Mouse (Mus musculus): ENCODE results near the gene Slc22a18. TPM values are rescaled to one million over a fixed set of nuclear protein-coding genes. Genes with fewer than 3 reads are reported as not detected.

Gene Slc22a18
- total and polyA plus RNA-seq, 3 experiments = 5.8 to 19.8 TPM; not detected in 1

GRCm38 (mm10) chr7:143437894-143438581 lies 35.5 kb upstream of the Slc22a18 start:
- DNase-seq (ENCODE audit: low read depth, low spot score) = no peak
- no peak overlapping the region for H3K9ac ChIP-seq (ENCODE audit: control insufficient read depth, low read depth, low read length, poor library complexity, severe bottlenecking)
- H3K27me3 ChIP-seq (ENCODE audit: control insufficient read depth in 1 of 2, insufficient read depth in 2 of 2, low read length in 2 of 2) = no peaks in the 10 kb centered on the region; a peak in 2 of 4 replicates
- no peak overlapping the region for H3K4me3 ChIP-seq (ENCODE audit: control insufficient read depth in 1 of 2, insufficient read depth in 1 of 2, low read depth in 2 of 2, low read length in 2 of 2)
- no peaks in the 10 kb centered on the region for H3K36me3 ChIP-seq (ENCODE audit: control insufficient read depth in 1 of 2, insufficient read depth in 2 of 2, low read length in 2 of 2)
- no peak overlapping the region for H3K27ac ChIP-seq (ENCODE audit: control insufficient read depth, low read depth, low read length)
- H3K79me2 ChIP-seq (ENCODE audit: control insufficient read depth, insufficient read depth, low read length, poor library complexity) = no peaks in the 10 kb centered on the region
- TF ChIP-seq RAD21 (IDR thresholded peaks at IDR 0.05; ENCODE audit: low read depth, low read length) = no peak
- TF ChIP-seq JUND (IDR thresholded peaks at IDR 0.05; ENCODE audit: low read depth, low read length) = no peak
- TF ChIP-seq GATA1 (IDR thresholded peaks at IDR 0.05; ENCODE audit: low read depth, low read length) = no peak
- no peaks in the 10 kb centered on the region for H3K9me3 ChIP-seq (replicated peaks; ENCODE audit: insufficient read depth, low read length)
- H3K4me1 ChIP-seq (ENCODE audit: control insufficient read depth in 1 of 2, insufficient read depth in 2 of 2, low read length in 2 of 2) = no peaks in the 10 kb centered on the region

GRCm38 (mm10) chr7:143438965-143439364 lies 34.6 kb upstream of the Slc22a18 start:
- no peak overlapping the region for H3K9ac ChIP-seq (ENCODE audit: control insufficient read depth, low read depth, low read length, poor library complexity, severe bottlenecking)
- H3K9me3 ChIP-seq (replicated peaks; ENCODE audit: insufficient read depth, low read length) = no peaks in the 10 kb centered on the region
- peaks cover 0 to 1% of the 10 kb centered on the region in 2 experiments; a peak in 2 of 4 replicates for H3K27me3 ChIP-seq (ENCODE audit: control insufficient read depth in 1 of 2, insufficient read depth in 2 of 2, low read length in 2 of 2)
- DNase-seq (ENCODE audit: low read depth, low spot score) = no peak
- H3K79me2 ChIP-seq (ENCODE audit: control insufficient read depth, insufficient read depth, low read length, poor library complexity) = no peaks in the 10 kb centered on the region
- H3K36me3 ChIP-seq (ENCODE audit: control insufficient read depth in 1 of 2, insufficient read depth in 2 of 2, low read length in 2 of 2) = no peaks in the 10 kb centered on the region
- no peak overlapping the region for H3K27ac ChIP-seq (ENCODE audit: control insufficient read depth, low read depth, low read length)
- TF ChIP-seq NRF1 (IDR thresholded peaks at IDR 0.05; ENCODE audit: insufficient read depth, low read depth, low read length, poor library complexity, severe bottlenecking) (no peak), MXI1 (IDR thresholded peaks at IDR 0.05; ENCODE audit: low read depth, low read length) (no peak), USF2 (IDR thresholded peaks at IDR 0.05; ENCODE audit: borderline replicate concordance in 1 of 2, insufficient read depth in 1 of 2, low read depth in 1 of 2, low read length in 2 of 2) (no peak), POLR2A (IDR thresholded peaks at IDR 0.05; ENCODE audit: control insufficient read depth in 1 of 2, insufficient read depth in 1 of 2, low read depth in 1 of 2, low read length in 2 of 2, poor library complexity in 1 of 2) (no peak), ZNF384 (IDR thresholded peaks at IDR 0.05; ENCODE audit: low read depth, low read length) (no peak), USF1 (IDR thresholded peaks at IDR 0.05; ENCODE audit: low read depth, low read length) (no peak), BHLHE40 (IDR thresholded peaks at IDR 0.05; ENCODE audit: borderline replicate concordance, low read depth, low read length) (no peak), TCF12 (IDR thresholded peaks at IDR 0.05; ENCODE audit: low read depth, low read length) (no peak), CHD1 (IDR thresholded peaks at IDR 0.05; ENCODE audit: low read depth, low read length) (no peak), CTCF (IDR thresholded peaks at IDR 0.05 in 2 of 3, conservative IDR thresholded peaks at IDR 0.05 in 1 of 3; ENCODE audit: control insufficient read depth in 1 of 3, insufficient read depth in 1 of 3, low read depth in 2 of 3, low read length in 3 of 3, poor library complexity in 1 of 3, severe bottlenecking in 1 of 3) (no peak), MAZ (IDR thresholded peaks at IDR 0.05; ENCODE audit: low read depth, low read length) (no peak), EP300 (IDR thresholded peaks at IDR 0.05; ENCODE audit: low read depth in 1 of 2, low read length in 2 of 2) (no peak), MAX (IDR thresholded peaks at IDR 0.05; ENCODE audit: low read length) (no peak), MYB (IDR thresholded peaks at IDR 0.05; ENCODE audit: low read depth, low read length) (no peak), MAFK (IDR thresholded peaks at IDR 0.05; ENCODE audit: borderline replicate concordance, low read depth, low read length) (no peak), MEF2A (IDR thresholded peaks at IDR 0.05; ENCODE audit: extremely low read depth, insufficient replicate concordance, low read depth, low read length, poor library complexity, severe bottlenecking) (no peak), GABPA (IDR thresholded peaks at IDR 0.05; ENCODE audit: low read depth, low read length) (no peak)
- H3K4me1 ChIP-seq (ENCODE audit: control insufficient read depth in 1 of 2, insufficient read depth in 2 of 2, low read length in 2 of 2) = no peaks in the 10 kb centered on the region
- no peak overlapping the region for H3K4me3 ChIP-seq (ENCODE audit: control insufficient read depth in 1 of 2, insufficient read depth in 1 of 2, low read depth in 2 of 2, low read length in 2 of 2)
